Mouse (Mus musculus) intestine, embryonic 15.5 days (tissue): ENCODE data around the gene Cdh22. TPM values are rescaled to one million over a fixed set of nuclear protein-coding genes. Genes with fewer than 3 reads are reported as not detected.

Source experiments
- ATAC-seq: fragments of 200-750 bp; cut with Nextera tagmentation; 2 replicates; pipeline ENCODE4 v1.8.0; 2017; ENCODE audit warnings: moderate TSS enrichment, moderate library complexity
- H3K27ac ChIP-seq: fragments of 300-500 bp; sonication (generic); 2 replicates; pipeline ENCODE4 v1.5.1; 2015; ENCODE audit warnings: mild to moderate bottlenecking, inconsistent platforms
- H3K27me3 ChIP-seq: fragments of 300-500 bp; sonication (generic); replicated peaks from 2 replicates; pipeline ENCODE4 v1.6.1; 2015; ENCODE audit warnings: inconsistent platforms
- H3K36me3 ChIP-seq: fragments of 300-500 bp; sonication (generic); 2 replicates; pipeline ENCODE4 v1.6.1; 2015; ENCODE audit warnings: inconsistent platforms
- H3K4me1 ChIP-seq: fragments of 300-500 bp; sonication (generic); replicated peaks from 2 replicates; pipeline ENCODE4 v1.6.1; 2015; ENCODE audit warnings: inconsistent platforms
- H3K4me2 ChIP-seq: fragments of 300-500 bp; sonication (generic); replicated peaks from 2 replicates; pipeline ENCODE4 v1.6.1; 2015; ENCODE audit warnings: mild to moderate bottlenecking, inconsistent platforms
- H3K4me3 ChIP-seq: fragments of 300-500 bp; sonication (generic); replicated peaks from 2 replicates; pipeline ENCODE4 v1.5.1; 2015; ENCODE audit warnings: inconsistent platforms
- H3K9ac ChIP-seq: fragments of 300-500 bp; sonication (generic); 2 replicates; pipeline ENCODE4 v1.6.1; 2015; ENCODE audit warnings: inconsistent platforms
- H3K9me3 ChIP-seq: fragments of 300-500 bp; sonication (generic); 2 replicates; pipeline ENCODE4 v1.6.1; 2016; ENCODE audit warnings: inconsistent platforms
- WGBS: fragments of 180-500 bp; shearing (Covaris S2); methylation state at CpG from one replicate; pipeline ENCODE4 v1.1.7; 2015; 5-methylcytosine and 5-hydroxymethylcytosine counted together
- polyA plus RNA-seq: library from polyadenylated mRNA; unstranded; fragments of >200 nt; fragmentation: Nextera tagmentation; extraction: Ambion mirVana; gene quantifications from 2 replicates; pipeline ENCODE4 v1.2.1, GENCODE M21; 2015

Cdh22 gene
- polyA plus RNA-seq, 1 experiment from 2014 or later = 0.62 TPM

DNA sequence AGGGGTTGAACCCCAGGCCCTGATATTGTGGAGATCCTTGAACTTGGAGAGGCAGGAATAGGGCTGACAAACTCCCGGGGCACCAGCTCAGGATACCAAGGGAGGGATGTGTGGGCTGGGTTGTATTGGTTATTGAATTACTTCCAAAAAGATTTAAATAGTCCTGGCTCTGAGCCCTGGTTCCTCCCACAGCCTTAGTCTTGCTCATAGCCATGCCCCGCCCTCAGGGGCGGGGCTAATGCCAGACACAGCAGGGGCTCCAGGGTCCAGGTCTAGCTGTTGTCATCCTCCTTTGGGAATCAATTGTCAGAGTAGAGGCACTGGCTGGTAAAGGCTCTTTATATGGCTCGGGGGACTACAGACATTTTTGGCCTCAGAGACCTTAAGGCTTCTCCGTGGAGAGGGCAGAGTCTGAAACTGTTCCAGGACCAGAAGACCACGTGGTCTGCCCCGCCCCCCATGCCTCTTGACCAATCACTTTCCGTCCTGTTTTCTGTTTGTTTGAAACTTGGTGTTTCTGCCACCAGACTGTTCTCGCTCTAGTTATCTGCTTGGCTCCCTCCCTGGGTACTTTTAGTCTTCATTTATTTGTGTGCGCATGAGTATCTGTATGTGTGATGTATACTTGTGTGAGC lies 113.3 kb downstream of the Cdh22 start:
- ATAC-seq = peak; percentile 39; the same call in 1 of the 2 replicates

DNA sequence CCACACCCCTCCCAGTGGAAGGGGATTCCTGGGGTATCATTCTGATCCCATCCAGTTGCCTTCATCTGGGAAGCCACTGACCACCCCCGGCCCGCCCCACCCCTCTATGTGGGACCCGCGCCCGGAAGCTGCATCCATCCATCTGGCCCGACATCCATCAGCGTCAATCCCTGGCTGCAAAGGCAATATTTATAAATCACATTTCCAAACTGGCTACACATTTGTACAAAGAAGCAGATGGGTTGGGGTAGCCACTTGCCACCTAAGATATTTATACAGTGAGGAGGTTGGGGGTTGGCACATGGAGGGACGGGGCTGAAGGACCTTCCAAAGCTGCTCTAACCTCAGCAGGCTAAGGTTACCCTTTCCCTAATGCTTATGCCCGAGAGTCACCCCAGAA lies 113.9 kb downstream of the Cdh22 start:
- Histone ChIP-seq H3K4me1 (no peaks in the 10 kb centered on the region), H3K9me3 (no peaks in the 10 kb centered on the region), H3K9ac (no peak overlapping the region), H3K27ac (no peak overlapping the region), H3K4me2 (no peak overlapping the region), H3K27me3 (peaks cover 42% of the 10 kb centered on the region), H3K36me3 (no peaks in the 10 kb centered on the region), H3K4me3 (no peak overlapping the region)
- WGBS = 74% methylated on average over 9 of the region's 9 CpGs
- ATAC-seq = no peak

More for the DNA sequence above, 113.3 kb downstream of the Cdh22 start:
- Histone ChIP-seq H3K4me2 (0 out of 2 replicates have a peak overlapping the region, but pooled peaks have one; percentile 18), H3K27ac (no peak overlapping the region), H3K4me3 (no peak overlapping the region), H3K4me1 (no peaks in the 10 kb centered on the region), H3K9me3 (no peaks in the 10 kb centered on the region), H3K9ac (no peak overlapping the region), H3K27me3 (peaks cover 41% of the 10 kb centered on the region), H3K36me3 (no peaks in the 10 kb centered on the region)
- WGBS = 30% methylated on average over 10 of the region's 10 CpGs

DNA sequence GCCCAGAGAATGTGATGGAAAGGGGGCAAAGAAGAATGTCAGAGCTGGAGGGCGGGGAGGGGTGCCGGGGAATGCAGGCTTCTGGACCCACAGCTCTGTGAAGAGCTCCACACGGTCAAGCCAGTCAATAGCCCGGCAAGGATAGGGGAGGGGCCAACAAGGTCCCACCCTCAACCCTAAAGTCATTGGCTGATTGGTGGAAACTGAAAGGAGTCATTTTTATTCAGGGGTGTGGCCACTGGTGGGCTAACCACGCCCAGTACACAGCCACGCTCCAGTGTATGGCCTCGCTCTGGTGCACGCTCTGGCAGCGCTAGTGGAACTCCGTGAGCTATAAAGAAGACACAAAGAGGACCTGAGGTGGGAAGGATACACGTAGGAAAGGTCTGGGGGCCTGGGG lies 120.9 kb downstream of the Cdh22 start:
- H3K27ac ChIP-seq = no peak overlapping the region
- 0 out of 2 replicates have a peak overlapping the region, but pooled peaks have one; percentile 9 for H3K4me2 ChIP-seq
- 25% methylated on average over 11 of the region's 11 CpGs for WGBS
- H3K9ac ChIP-seq = no peak overlapping the region
- peaks cover 94% of the 10 kb centered on the region for H3K27me3 ChIP-seq
- ATAC-seq = peak; percentile 68
- peaks cover 8% of the 10 kb centered on the region; the same call in 1 of the 2 replicates for H3K4me1 ChIP-seq
- H3K4me3 ChIP-seq = no peak overlapping the region
- no peaks in the 10 kb centered on the region for H3K36me3 ChIP-seq
- H3K9me3 ChIP-seq = no peaks in the 10 kb centered on the region

DNA sequence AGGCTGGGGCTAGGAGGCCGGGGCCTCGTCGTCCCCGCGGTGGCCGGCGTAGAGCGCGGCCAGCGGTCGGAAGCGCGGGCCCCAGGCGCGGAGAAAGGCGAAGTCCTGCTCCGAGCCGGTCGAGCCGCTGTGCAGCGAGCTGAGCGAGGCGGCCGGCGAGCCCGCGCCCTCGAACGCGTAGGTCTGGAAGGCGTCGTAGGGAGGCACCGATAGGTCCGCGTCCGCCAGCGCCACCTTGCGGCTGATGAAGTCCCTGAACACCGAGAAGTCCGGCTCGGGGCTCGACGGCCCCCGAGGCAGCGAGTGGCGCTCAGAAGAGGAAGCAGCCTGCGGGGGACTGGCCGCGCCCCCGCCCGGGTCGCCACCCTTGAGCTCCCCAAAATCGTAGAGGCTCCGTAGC lies 122.5 kb downstream of the Cdh22 start:
- Histone ChIP-seq H3K36me3 (no peaks in the 10 kb centered on the region), H3K27ac (no peak overlapping the region), H3K4me2 (peak overlapping the region; percentile 40), H3K4me3 (0 out of 2 replicates have a peak overlapping the region, but pooled peaks have one; percentile 14), H3K9ac (no peak overlapping the region), H3K27me3 (peaks cover 94% of the 10 kb centered on the region), H3K4me1 (peaks cover 8% of the 10 kb centered on the region; the same call in 1 of the 2 replicates), H3K9me3 (no peaks in the 10 kb centered on the region)
- 1% methylated on average over 54 of the region's 54 CpGs for WGBS
- peak; percentile 88 for ATAC-seq

DNA sequence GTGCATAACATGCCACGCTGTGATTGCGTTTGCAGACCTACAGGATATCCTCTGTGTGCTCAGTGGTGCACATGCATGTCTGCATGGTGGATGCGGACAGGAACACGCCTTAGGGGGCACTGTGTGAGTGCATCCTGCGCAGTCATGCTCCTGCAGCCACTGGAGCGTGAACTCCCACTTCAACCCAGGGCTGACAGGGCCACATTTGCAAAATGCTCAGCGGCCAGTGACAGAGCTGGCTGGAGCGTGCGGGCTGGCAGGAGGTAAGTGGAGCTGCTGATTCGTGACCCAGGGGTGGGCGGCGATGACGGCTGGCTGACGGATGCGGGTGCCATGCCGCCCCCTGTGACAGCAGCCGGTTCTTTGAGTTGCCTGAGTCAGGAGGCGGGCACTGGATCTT lies 128.1 kb downstream of the Cdh22 start:
- H3K27me3 ChIP-seq = peaks cover 65% of the 10 kb centered on the region
- WGBS = 23% methylated on average over 18 of the region's 18 CpGs

DNA sequence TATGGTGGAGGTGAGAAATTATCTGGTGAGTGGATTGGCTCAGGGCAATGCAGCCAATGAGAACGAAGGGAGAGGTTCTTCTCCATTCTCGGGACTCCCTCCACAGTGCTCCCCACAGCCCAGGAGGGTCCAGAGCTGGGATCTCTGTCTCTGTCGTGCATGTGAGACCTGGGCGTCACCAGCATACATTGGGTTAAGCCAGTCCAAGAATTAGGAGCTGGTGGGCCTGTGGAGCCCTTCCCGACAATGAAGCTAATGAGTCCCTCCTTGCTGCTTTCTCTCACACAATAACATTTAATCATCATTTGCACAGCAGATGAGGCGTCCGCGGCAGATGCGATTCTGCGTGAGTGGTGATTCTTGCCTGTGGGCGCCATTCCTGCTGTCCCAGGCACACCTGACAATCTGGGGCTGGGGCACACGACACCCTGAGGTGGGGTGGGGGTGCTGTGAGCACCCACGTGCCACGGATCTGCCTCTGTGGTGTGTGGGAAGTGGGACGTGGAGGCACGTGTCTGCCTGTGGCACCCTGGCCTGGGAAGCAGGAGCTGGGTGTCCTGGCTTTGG lies 129.1 kb downstream of the Cdh22 start:
- Histone ChIP-seq H3K4me3 (no peak overlapping the region), H3K4me1 (no peaks in the 10 kb centered on the region), H3K9me3 (no peaks in the 10 kb centered on the region), H3K4me2 (no peak overlapping the region), H3K27ac (no peak overlapping the region), H3K9ac (no peak overlapping the region), H3K36me3 (no peaks in the 10 kb centered on the region), H3K27me3 (peaks cover 55% of the 10 kb centered on the region)
- 72% methylated on average over 16 of the region's 16 CpGs for WGBS
- ATAC-seq = no peak

More for the DNA sequence above, 128.1 kb downstream of the Cdh22 start:
- ATAC-seq = no peak
- H3K4me1 ChIP-seq = no peaks in the 10 kb centered on the region
- H3K36me3 ChIP-seq = no peaks in the 10 kb centered on the region
- no peak overlapping the region for H3K27ac ChIP-seq
- no peak overlapping the region for H3K4me2 ChIP-seq
- H3K9ac ChIP-seq = no peak overlapping the region
- H3K4me3 ChIP-seq = no peak overlapping the region
- no peaks in the 10 kb centered on the region for H3K9me3 ChIP-seq

DNA sequence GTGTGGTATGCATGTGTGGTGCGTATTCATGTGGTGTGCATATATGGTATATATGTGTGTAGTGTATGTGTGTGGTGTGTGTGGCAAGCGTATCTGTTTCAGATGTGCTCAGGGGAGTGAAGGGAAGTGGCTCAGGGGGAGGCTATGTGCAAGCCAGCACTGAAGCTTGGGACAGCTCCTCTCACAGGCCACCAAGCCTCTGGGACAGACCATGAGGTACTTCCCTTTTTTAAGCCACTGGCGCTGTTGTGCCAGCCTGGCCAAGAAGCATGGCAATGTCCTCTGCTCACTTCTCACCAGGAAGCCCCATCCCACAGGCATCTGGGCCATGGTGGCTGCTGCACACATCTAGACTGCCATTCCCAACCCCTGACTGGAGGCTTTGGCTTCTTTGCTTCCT lies 131.7 kb downstream of the Cdh22 start:
- H3K4me2 ChIP-seq = no peak overlapping the region
- no peak for ATAC-seq
- no peaks in the 10 kb centered on the region for H3K9me3 ChIP-seq
- 77% methylated on average over 3 of the region's 3 CpGs for WGBS
- no peaks in the 10 kb centered on the region for H3K4me1 ChIP-seq
- no peaks in the 10 kb centered on the region for H3K36me3 ChIP-seq
- no peak overlapping the region for H3K27ac ChIP-seq
- H3K27me3 ChIP-seq = peaks cover 36% of the 10 kb centered on the region
- H3K4me3 ChIP-seq = no peak overlapping the region
- H3K9ac ChIP-seq = no peak overlapping the region

DNA sequence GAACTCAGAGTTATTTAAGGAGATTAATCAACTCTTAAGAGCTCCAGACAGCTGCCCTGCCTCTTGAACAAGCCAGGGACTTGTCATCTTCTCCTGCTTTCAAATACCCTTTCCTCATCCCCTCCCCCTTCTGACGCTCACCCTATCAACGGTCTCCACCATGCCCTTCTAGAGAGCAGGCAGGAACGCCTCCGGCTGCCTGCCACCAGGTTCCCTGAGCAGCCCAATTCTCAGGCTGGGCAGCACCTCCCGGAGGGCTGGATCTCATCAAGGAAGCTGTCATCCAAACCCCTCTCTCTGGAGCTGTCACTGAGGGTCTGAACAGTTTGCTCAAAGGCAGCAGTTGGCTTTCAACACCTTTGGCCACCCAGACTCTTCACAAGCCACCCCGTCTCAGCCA lies 133.9 kb downstream of the Cdh22 start:
- 6% methylated on average over 6 of the region's 6 CpGs for whole genome bisulfite sequencing
- Histone ChIP-seq H3K27me3 (peaks cover 41% of the 10 kb centered on the region), H3K4me3 (no peak overlapping the region), H3K4me2 (no peak overlapping the region), H3K4me1 (no peaks in the 10 kb centered on the region), H3K9me3 (no peaks in the 10 kb centered on the region), H3K36me3 (no peaks in the 10 kb centered on the region), H3K27ac (no peak overlapping the region), H3K9ac (no peak overlapping the region)
- ATAC-seq = no peak

DNA sequence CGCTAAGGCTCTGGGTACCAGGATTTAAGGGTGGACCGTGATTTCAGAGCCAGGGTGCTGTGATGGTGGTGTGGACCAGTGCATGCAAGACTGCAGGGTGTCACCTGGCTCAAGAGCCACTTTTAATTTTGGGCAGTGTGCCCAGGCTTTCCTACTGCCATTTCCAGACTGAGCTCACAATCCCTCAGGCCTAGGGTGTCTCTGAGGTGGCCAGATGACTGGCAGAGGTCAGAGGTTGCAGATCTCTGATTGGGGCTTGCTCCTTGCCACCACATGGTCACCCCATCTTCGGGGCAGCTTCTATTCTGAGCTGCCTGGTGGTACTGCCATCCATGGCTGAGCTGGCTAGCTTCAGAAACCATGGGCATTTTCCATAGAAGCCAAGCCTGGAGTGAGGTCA lies 135.8 kb downstream of the Cdh22 start:
- Histone ChIP-seq H3K36me3 (no peaks in the 10 kb centered on the region), H3K9ac (no peak overlapping the region), H3K4me3 (no peak overlapping the region), H3K4me1 (no peaks in the 10 kb centered on the region), H3K27me3 (peaks cover 37% of the 10 kb centered on the region), H3K27ac (no peak overlapping the region), H3K9me3 (no peaks in the 10 kb centered on the region), H3K4me2 (no peak overlapping the region)
- ATAC-seq = no peak
- WGBS = 80% methylated on average over 3 of the region's 3 CpGs

DNA sequence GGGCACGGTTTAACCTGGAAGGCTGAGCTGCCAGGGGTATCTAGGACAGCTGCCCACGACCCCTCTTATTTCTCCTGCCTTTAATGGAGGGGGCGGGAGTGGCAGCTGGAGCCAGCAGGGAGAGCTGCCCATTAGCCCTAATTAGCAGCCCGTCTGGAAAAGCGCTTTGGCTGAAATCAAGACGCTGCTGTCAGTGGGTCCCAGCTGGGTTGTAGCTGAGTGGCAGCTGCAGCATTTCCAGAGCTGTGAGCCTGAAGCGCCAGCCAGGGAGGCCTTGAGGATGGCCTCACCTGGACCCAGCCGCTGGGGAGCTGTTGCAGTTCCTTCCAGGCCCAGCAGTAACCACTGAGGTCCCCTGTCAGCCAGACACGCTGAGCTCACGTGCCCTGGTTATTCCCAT lies 138.3 kb downstream of the Cdh22 start:
- Histone ChIP-seq H3K36me3 (no peaks in the 10 kb centered on the region), H3K9ac (no peak overlapping the region), H3K4me2 (no peak overlapping the region), H3K4me3 (no peak overlapping the region), H3K4me1 (no peaks in the 10 kb centered on the region), H3K27ac (no peak overlapping the region), H3K9me3 (no peaks in the 10 kb centered on the region), H3K27me3 (peaks cover 32% of the 10 kb centered on the region)
- ATAC-seq = no peak
- 27% methylated on average over 10 of the region's 10 CpGs for WGBS

DNA sequence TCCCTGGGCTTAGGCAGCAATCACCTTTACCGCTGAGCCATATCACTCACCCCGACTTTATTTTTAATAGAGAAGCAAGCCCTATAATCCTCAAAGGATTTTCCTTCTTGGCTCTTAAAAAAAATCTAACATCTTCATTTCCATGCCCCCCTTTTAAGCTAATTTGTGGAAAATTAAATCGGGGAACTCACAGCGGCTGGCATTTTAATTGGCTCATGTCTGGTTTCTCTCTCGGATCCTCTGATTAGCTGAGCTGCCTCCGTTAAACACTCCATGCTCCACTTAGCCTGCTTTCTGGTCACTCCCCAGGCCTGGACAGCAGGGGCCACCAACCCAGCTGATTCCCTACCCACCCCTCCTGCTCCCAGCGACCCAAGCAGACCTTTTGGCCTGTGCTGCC lies 142.3 kb downstream of the Cdh22 start:
- Histone ChIP-seq H3K9me3 (no peaks in the 10 kb centered on the region), H3K27ac (no peak overlapping the region), H3K4me3 (no peak overlapping the region), H3K9ac (no peak overlapping the region), H3K4me2 (no peak overlapping the region), H3K4me1 (no peaks in the 10 kb centered on the region), H3K36me3 (no peaks in the 10 kb centered on the region), H3K27me3 (peaks cover 22% of the 10 kb centered on the region)
- WGBS = 77% methylated on average over 7 of the region's 7 CpGs
- ATAC-seq = no peak

DNA sequence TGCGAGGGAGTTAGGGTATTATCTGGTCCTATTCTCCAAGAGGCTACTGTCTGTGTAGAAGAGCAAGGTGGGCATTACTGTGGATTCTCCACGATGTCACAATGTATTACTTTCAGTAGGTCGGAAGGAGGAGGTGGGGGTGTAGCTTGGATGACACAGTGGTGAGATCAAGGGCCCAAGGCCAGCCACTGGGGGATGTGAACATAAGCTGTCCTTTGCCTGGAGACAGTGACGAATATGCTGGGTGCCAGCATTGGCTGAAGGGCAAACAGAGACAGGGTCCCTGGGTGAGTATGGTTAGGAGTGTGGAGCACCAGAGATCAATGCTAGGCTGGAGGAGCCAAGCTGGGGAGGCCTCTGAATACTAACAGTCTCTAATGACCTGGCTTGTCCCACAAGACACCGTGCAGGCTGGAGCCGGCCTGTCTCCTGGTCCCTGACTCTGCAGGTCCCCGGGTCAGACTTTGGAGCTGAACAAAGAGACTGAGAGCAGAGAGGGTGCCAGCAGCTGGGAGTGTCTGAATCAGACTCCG lies 143.2 kb downstream of the Cdh22 start:
- no peak overlapping the region for H3K4me2 ChIP-seq
- ATAC-seq = no peak
- H3K4me3 ChIP-seq = no peak overlapping the region
- H3K27ac ChIP-seq = no peak overlapping the region
- WGBS = 75% methylated on average over 8 of the region's 8 CpGs
- peaks cover 13% of the 10 kb centered on the region for H3K27me3 ChIP-seq
- H3K4me1 ChIP-seq = no peaks in the 10 kb centered on the region
- H3K9me3 ChIP-seq = no peaks in the 10 kb centered on the region
- H3K36me3 ChIP-seq = no peaks in the 10 kb centered on the region
- H3K9ac ChIP-seq = no peak overlapping the region

DNA sequence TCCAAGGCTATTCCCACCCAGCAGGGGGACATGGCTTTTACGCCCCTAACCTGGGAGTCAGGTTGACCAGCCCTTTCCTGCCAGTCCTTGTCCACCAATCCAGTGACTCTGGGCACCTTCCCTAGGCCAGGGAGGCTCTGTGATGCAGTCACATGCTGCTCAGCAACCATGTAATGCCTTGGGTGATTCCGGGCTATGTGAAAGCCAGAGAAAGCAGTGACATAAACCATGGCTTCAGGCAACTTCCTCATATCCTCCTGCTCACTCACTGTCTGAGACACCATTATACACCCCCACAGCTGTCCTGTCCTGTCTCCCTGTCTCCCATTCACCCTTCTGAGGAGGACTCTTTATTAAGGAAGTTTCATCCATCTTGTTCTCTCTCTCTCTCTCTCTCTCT lies 144.0 kb downstream of the Cdh22 start, which contains the start of gene 1700025C18Rik:
1700025C18Rik (minus strand) TSS at position 101 of the 400 bp plus-strand sequence.
- 0 out of 2 replicates have a peak, but pooled peaks cover 6% of the 10 kb centered on the region for H3K27me3 ChIP-seq
- H3K4me2 ChIP-seq = no peak within 1 kb of the TSS
- ATAC-seq = no peak
- no peaks in the 10 kb centered on the region for H3K4me1 ChIP-seq
- WGBS = 76% methylated on average over 2 of the region's 2 CpGs
- no peak within 1 kb of the TSS for H3K4me3 ChIP-seq
- H3K27ac ChIP-seq = no peak within 1 kb of the TSS
- H3K9ac ChIP-seq = no peak within 1 kb of the TSS
- H3K36me3 ChIP-seq = no peaks in the 10 kb centered on the region
- H3K9me3 ChIP-seq = no peaks in the 10 kb centered on the region
